Mouse (Mus musculus) CD4-positive, CD25-positive, alpha-beta regulatory T cell (primary cell): ENCODE measurements around the gene Tspyl3. TPM values are rescaled to one million over a fixed set of nuclear protein-coding genes. Genes with fewer than 3 reads are reported as not detected.

Experiments used
- polyA plus RNA-seq: library from polyadenylated mRNA; unstranded; fragments of 100-300 nt; shearing (Covaris generic); gene quantifications from one replicate; pipeline ENCODE4 v1.2.1, GENCODE M21; 2017

Tspyl3 gene
- 39.7 TPM for polyA plus RNA-seq

DNA sequence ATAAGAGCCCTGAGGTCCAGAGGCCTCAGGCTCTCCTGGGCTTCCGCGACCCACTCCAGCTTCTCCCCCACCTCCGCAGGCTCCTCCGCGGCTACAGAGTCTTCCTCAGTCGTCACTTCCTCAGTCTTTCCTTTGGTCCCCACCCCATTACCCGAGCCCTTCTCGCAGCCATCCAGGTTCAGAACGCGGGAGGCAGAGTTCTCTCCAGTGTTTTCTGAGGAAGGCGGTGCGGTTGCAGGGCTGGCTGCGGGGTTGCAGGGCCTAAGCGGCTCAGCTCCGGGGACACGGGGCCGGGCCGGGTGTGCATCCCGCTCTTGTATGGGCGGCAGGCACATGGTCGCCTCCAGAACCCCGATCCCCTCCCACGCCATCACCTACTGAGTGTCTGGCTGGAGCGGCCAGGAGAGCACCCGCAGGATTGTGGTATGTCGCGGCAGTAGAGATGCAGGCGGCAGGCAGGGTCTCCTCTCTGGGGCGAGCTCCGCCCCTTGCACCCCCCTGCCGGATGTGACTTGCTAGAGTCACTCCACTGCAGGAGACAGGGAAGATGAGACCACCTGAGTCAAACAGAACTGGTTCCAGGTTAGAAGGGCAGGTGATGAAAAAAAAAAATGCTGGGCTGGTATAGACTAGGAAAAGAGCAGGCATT, at the start of gene Tspyl3:
Tspyl3 (minus strand) TSS at position 496 of the 649 bp plus-strand sequence.

DNA sequence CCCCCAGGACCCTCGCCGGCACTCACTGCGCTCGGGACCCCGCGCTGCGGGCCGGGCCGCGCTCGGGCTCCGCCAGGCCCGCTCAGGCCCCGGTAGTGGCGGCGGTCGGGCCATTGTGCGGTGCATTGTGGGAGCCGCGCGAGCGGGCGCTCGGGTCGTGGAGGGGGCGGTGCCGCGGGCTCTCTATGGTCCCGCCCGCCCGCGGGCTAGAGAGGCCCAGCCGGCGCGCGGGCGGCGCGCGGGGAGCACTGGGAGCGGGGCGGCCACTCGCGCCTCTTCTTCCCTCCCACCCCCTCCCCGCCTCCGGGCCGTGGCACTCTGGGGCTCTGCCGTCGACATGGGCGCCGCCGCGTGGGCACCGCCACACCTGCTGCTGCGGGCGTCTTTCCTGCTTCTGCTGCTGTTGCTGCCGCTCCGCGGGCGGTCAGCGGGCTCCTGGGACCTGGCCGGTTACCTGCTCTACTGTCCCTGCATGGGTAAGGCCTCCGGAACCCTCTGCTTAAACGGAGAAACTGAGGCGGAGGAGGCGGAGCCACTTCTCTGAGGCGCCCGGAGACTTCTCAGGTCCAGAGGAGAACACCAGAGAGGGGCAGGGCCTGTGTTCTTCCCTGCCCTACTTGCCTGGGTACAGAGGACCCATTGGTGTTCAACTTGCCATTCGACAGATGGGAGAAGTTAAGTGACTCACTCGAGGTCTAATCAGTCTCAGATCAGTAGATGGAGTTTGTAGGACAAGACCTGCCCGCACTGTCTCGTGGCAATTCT, 16.2 kb upstream of the Tspyl3 start, which contains the start of the genes Plagl2 and Pofut1:
Plagl2 (minus strand) TSS at position 177 of the 765 bp plus-strand sequence.
Pofut1 (plus strand) TSS at position 284 of the 765 bp plus-strand sequence.

Other genes starting within 250 kb of the Tspyl3 start
- gene Pdrg1, start 210.0 kb downstream of the Tspyl3 start, polyA plus RNA-seq: 171 TPM
- not detected for gene Xkr7, start 193.6 kb downstream of the Tspyl3 start, polyA plus RNA-seq
- not detected for gene Ccm2l, start 159.5 kb downstream of the Tspyl3 start, polyA plus RNA-seq
- 1.0 TPM for gene Hck, start 117.0 kb downstream of the Tspyl3 start, polyA plus RNA-seq
- 53.7 TPM for gene Tm9sf4, start 64.1 kb downstream of the Tspyl3 start, polyA plus RNA-seq
- 21.4 TPM for gene Plagl2, start 16.0 kb upstream of the Tspyl3 start, polyA plus RNA-seq
- gene Pofut1, start 16.1 kb upstream of the Tspyl3 start, polyA plus RNA-seq: 22.2 TPM
- 24.1 TPM for gene Kif3b, start 66.0 kb upstream of the Tspyl3 start, polyA plus RNA-seq
- gene Asxl1, start 120.4 kb upstream of the Tspyl3 start, polyA plus RNA-seq: 67.2 TPM